ENCODE assay signal across 12 mouse cellular contexts in genomic region chr11:69937385-69937784, GRCm38 (mm10). TPM values are rescaled to one million over a fixed set of nuclear protein-coding genes. Genes with fewer than 3 reads are reported as not detected.
DNase-seq lines count a peak whose midpoint lies in the region; ATAC-seq and TF ChIP-seq lines count a peak whose summit lies in the region.
"Had no signal": no experiment of that assay in that cellular context is flagged by ENCODE, and none has a peak within 500 bp of the region (broad histone marks: within the 10 kb centered on the region; RNA-seq: fewer than 3 reads in every experiment).

No protein-coding gene starts in this region.

- H3K4me1 ChIP-seq in heart, embryonic 14.5 days (ENCODE audit: control insufficient read depth in 2 of 2, insufficient read depth in 2 of 2, low read length in 2 of 2): peaks cover 20 to 27% of the 10 kb centered on the region in 2 experiments
- H3K4me1 ChIP-seq in thymus, adult 2 months (replicated peaks; ENCODE audit: control insufficient read depth, insufficient read depth, low read length): peaks cover 27% of the 10 kb centered on the region

- peaks cover 23% of the 10 kb centered on the region; the same call in 1 of the 2 replicates for H3K27me3 ChIP-seq in heart, embryonic 14.5 days (ENCODE audit: control insufficient read depth, insufficient read depth, low read length)
- H3K27me3 ChIP-seq in thymus, adult 2 months (ENCODE audit: control insufficient read depth, insufficient read depth, low read length): no peaks in the 10 kb centered on the region

- peak overlapping the region; percentile 99 for H3K4me2 ChIP-seq in heart, embryonic 14.5 days (ENCODE audit: low read length)

- peaks cover 4% of the 10 kb centered on the region; the same call in 1 of the 2 replicates for H3K36me3 ChIP-seq in heart, embryonic 14.5 days (ENCODE audit: control insufficient read depth, insufficient read depth, low read length)
- no peaks in the 10 kb centered on the region for H3K36me3 ChIP-seq in thymus, adult 2 months (ENCODE audit: control insufficient read depth, insufficient read depth, low read length)
- H3K36me3 ChIP-seq: midbrain, embryonic 12.5 days had no signal

- H3K27ac ChIP-seq in heart, embryonic 14.5 days (replicated peaks in 1 of 2; ENCODE audit: control insufficient read depth in 1 of 2, insufficient read depth in 1 of 2, low read depth in 2 of 2, low read length in 2 of 2): peak overlapping the region in 1 of 2 experiments; percentile 59; a peak in 2 of 4 replicates
- H3K27ac ChIP-seq in thymus, adult 2 months (ENCODE audit: control insufficient read depth, insufficient read depth, low read length): no peak overlapping the region
- H3K27ac ChIP-seq: midbrain, embryonic 12.5 days had no signal

- WGBS in heart, embryonic 14.5 days: 25% methylated on average over 4 of the region's 4 CpGs
- WGBS in thymus, adult 2 months: 65% methylated on average over 4 of the region's 4 CpGs

- no peak for ATAC-seq in heart, embryonic 14.5 days (ENCODE audit: insufficient number of reproducible peaks, insufficient read depth, low FRiP score, low read depth)

- H3K9me3 ChIP-seq in heart, embryonic 14.5 days (ENCODE audit: control insufficient read depth, low read length): no peaks in the 10 kb centered on the region
- H3K9me3 ChIP-seq: midbrain, embryonic 12.5 days had no signal

- TF ChIP-seq POLR2A in thymus, adult 2 months (IDR thresholded peaks at IDR 0.05; ENCODE audit: control insufficient read depth, extremely low read depth, insufficient read depth, low read length, poor library complexity): no peak

- H3K9ac ChIP-seq in heart, embryonic 14.5 days (ENCODE audit: low read length): peak overlapping the region; percentile 77

- peak; percentile 77 for DNase-seq in adrenal gland, postnatal 10 days
- no peak for DNase-seq in adrenal gland, postnatal 4 days (ENCODE audit: low spot score in 2 of 2)
- DNase-seq in adipocyte (ENCODE audit: low spot score): peak; percentile 92
- peak; percentile 71 for DNase-seq in kidney, postnatal 10 days
- no peak for DNase-seq in cerebellum, postnatal 36 days
- DNase-seq in spleen, postnatal 14 days (ENCODE audit: low spot score in 2 of 2): no peak
- no peak for DNase-seq in thymus, adult 2 months
- DNase-seq: cerebellum, adult 2 months; right cerebral cortex, adult 18-20 months had no signal

- TF ChIP-seq CTCF in thymus, adult 2 months (IDR thresholded peaks at IDR 0.05; ENCODE audit: borderline replicate concordance, control insufficient read depth, extremely low read depth, insufficient read depth, low read length, poor library complexity): no peak

- peak overlapping the region in 1 of 2 experiments; percentile 57; a peak in 1 of 4 replicates for H3K4me3 ChIP-seq in heart, embryonic 14.5 days (ENCODE audit: control insufficient read depth in 1 of 2, insufficient read depth in 1 of 2, low read depth in 1 of 2, low read length in 2 of 2)
- no peak overlapping the region for H3K4me3 ChIP-seq in thymus, adult 2 months (ENCODE audit: control insufficient read depth, insufficient read depth, low read length)
- H3K4me3 ChIP-seq: midbrain, embryonic 12.5 days had no signal

RNA-seq across cellular contexts. Expression of gene Ybx2, which starts 1.8 kb away (rescaled TPM):
- 10 to 100 TPM; 19.6 to 44.5 TPM for total RNA-seq in adrenal gland, postnatal 10 days (2021)
- total RNA-seq in adrenal gland, postnatal 4 days (2021): 10 to 100 TPM in 1 of 2 experiments, 1 to 10 TPM in 1; 9.7 to 20.6 TPM
- polyA plus RNA-seq in heart, embryonic 14.5 days (2014; fragmentation: Nextera tagmentation; extraction: Ambion mirVana): 6.6 and 7.3 TPM in 2 replicates
- 20.0 and 49.6 TPM in 2 replicates for polyA plus RNA-seq in thymus, adult 2 months (2012; rRNA removed)

RNA-seq across cellular contexts. Expression of gene Slc2a4, which starts 10.6 kb away (rescaled TPM):
- total RNA-seq in adrenal gland, postnatal 10 days (2021): 10 to 100 TPM; 67.6 to 81.9 TPM
- total RNA-seq in adrenal gland, postnatal 4 days (2021): 10 to 100 TPM; 23.6 to 24.8 TPM
- polyA plus RNA-seq in heart, embryonic 14.5 days (2014; fragmentation: Nextera tagmentation; extraction: Ambion mirVana): 27.6 and 28.5 TPM in 2 replicates
- 36.3 and 58.9 TPM in 2 replicates for polyA plus RNA-seq in thymus, adult 2 months (2012; rRNA removed)

RNA-seq across cellular contexts. Expression of gene Eif5a, which starts 15.6 kb away (rescaled TPM):
- 100 to 1,000 TPM; 578 to 644 TPM for total RNA-seq in adrenal gland, postnatal 10 days (2021)
- total RNA-seq in adrenal gland, postnatal 4 days (2021): 100 to 1,000 TPM; 598 to 600 TPM
- polyA plus RNA-seq in heart, embryonic 14.5 days (2014; fragmentation: Nextera tagmentation; extraction: Ambion mirVana): 1,047 and 1,081 TPM in 2 replicates
- 618 and 719 TPM in 2 replicates for polyA plus RNA-seq in thymus, adult 2 months (2012; rRNA removed)

RNA-seq across cellular contexts. Expression of gene Gps2, which starts 23.7 kb away (rescaled TPM):
- total RNA-seq in adrenal gland, postnatal 10 days (2021): 10 to 100 TPM; 42.3 to 43.1 TPM
- total RNA-seq in adrenal gland, postnatal 4 days (2021): 10 to 100 TPM; 60.0 to 67.0 TPM
- polyA plus RNA-seq in heart, embryonic 14.5 days (2014; fragmentation: Nextera tagmentation; extraction: Ambion mirVana): 45.2 and 46.8 TPM in 2 replicates
- polyA plus RNA-seq in thymus, adult 2 months (2012; rRNA removed): 236 and 272 TPM in 2 replicates

RNA-seq across cellular contexts. Expression of gene Cldn7, which starts 27.2 kb away (rescaled TPM):
- 1 to 10 TPM in 1 of 2 experiments, under 1 TPM in 1; 0.70 to 1.2 TPM for total RNA-seq in adrenal gland, postnatal 10 days (2021)
- 10 to 100 TPM in 1 of 2 experiments, 1 to 10 TPM in 1; 3.1 to 17.3 TPM for total RNA-seq in adrenal gland, postnatal 4 days (2021)
- polyA plus RNA-seq in heart, embryonic 14.5 days (2014; fragmentation: Nextera tagmentation; extraction: Ambion mirVana): 1.2 and 2.4 TPM in 2 replicates
- polyA plus RNA-seq in thymus, adult 2 months (2012; rRNA removed): 6.0 and 6.5 TPM in 2 replicates
- total RNA-seq: left cerebral cortex, postnatal 25 days had no signal

Comparison
In these comparisons a context has a peak if more than half of its experiments do, and no peak if none do; other contexts are left out.
1. DNase-seq: peak in adrenal gland, postnatal 10 days (single experiment), adipocyte (single experiment) and kidney, postnatal 10 days (single experiment); none in adrenal gland, postnatal 4 days (0 of 2), cerebellum, postnatal 36 days (0 of 2), spleen, postnatal 14 days (0 of 2) and thymus, adult 2 months (single experiment).